Mouse (Mus musculus): ENCODE results near the gene Best2.

Best2 gene

GRCm38 (mm10) chr8:84994375-84994774 lies 20.0 kb downstream of the Best2 start:
- no peak for TF ChIP-seq GATA4 (IDR thresholded peaks at IDR 0.05; ENCODE audit: insufficient replicate concordance, low read length)

- no peak for TF ChIP-seq GATA4 (IDR thresholded peaks at IDR 0.05; ENCODE audit: insufficient replicate concordance, low read length)
These were observed 23.5 kb downstream of the Best2 start for GRCm38 (mm10) chr8:84990836-84991235.

- no peak for TF ChIP-seq GATA4 (IDR thresholded peaks at IDR 0.05; ENCODE audit: insufficient replicate concordance, low read length)
These were observed 24.0 kb downstream of the Best2 start, which contains the start of gene Hook2 for GRCm38 (mm10) chr8:84990349-84990748. Hook2 (plus strand) TSS chr8:84990603.

- no peak for TF ChIP-seq GATA4 (IDR thresholded peaks at IDR 0.05; ENCODE audit: insufficient replicate concordance, low read length)
These were observed 24.5 kb downstream of the Best2 start for GRCm38 (mm10) chr8:84989810-84990209.

- no peak for TF ChIP-seq GATA4 (IDR thresholded peaks at IDR 0.05; ENCODE audit: insufficient replicate concordance, low read length)
These were observed 25.0 kb downstream of the Best2 start for GRCm38 (mm10) chr8:84989311-84989731.

- no peak for TF ChIP-seq GATA4 (IDR thresholded peaks at IDR 0.05; ENCODE audit: insufficient replicate concordance, low read length)
These were observed 26.4 kb downstream of the Best2 start for GRCm38 (mm10) chr8:84987903-84988302.

- TF ChIP-seq GATA4 (IDR thresholded peaks at IDR 0.05; ENCODE audit: insufficient replicate concordance, low read length) = no peak
These were observed 26.9 kb downstream of the Best2 start for GRCm38 (mm10) chr8:84987388-84987787.

- no peak for TF ChIP-seq GATA4 (IDR thresholded peaks at IDR 0.05; ENCODE audit: insufficient replicate concordance, low read length)
These were observed 27.9 kb downstream of the Best2 start for GRCm38 (mm10) chr8:84986379-84986945.

GRCm38 (mm10) chr8:84985684-84986378 lies 28.5 kb downstream of the Best2 start:
- no peak for TF ChIP-seq GATA4 (IDR thresholded peaks at IDR 0.05; ENCODE audit: insufficient replicate concordance, low read length)

GRCm38 (mm10) chr8:84985049-84985683 lies 29.2 kb downstream of the Best2 start:
- TF ChIP-seq GATA4 (IDR thresholded peaks at IDR 0.05; ENCODE audit: insufficient replicate concordance, low read length) = no peak

- TF ChIP-seq GATA4 (IDR thresholded peaks at IDR 0.05; ENCODE audit: insufficient replicate concordance, low read length) = no peak
These were observed 29.9 kb downstream of the Best2 start for GRCm38 (mm10) chr8:84984294-84985048.

- TF ChIP-seq GATA4 (IDR thresholded peaks at IDR 0.05; ENCODE audit: insufficient replicate concordance, low read length) = no peak
These were observed 31.8 kb downstream of the Best2 start for GRCm38 (mm10) chr8:84982499-84983011.

- TF ChIP-seq GATA4 (IDR thresholded peaks at IDR 0.05; ENCODE audit: insufficient replicate concordance, low read length) = no peak
These were observed 32.5 kb downstream of the Best2 start for GRCm38 (mm10) chr8:84981644-84982498.

GRCm38 (mm10) chr8:84980622-84981358 lies 33.5 kb downstream of the Best2 start:
- no peak for TF ChIP-seq GATA4 (IDR thresholded peaks at IDR 0.05; ENCODE audit: insufficient replicate concordance, low read length)
